Mouse (Mus musculus) testis, adult 2 months (tissue): ENCODE data around the gene 4930447C04Rik. TPM values are rescaled to one million over a fixed set of nuclear protein-coding genes. Genes with fewer than 3 reads are reported as not detected.
A peak's percentile ranks its signal among the peaks of the same experiment; 100 is the strongest.

ENCODE experiments used
- H3K27ac ChIP-seq: fragments of 200-500 bp; 2 replicates; pipeline ENCODE4 v1.5.1; 2012; ENCODE audit warnings: low read depth, low read length; ENCODE audit not compliant: control insufficient read depth, insufficient read depth
- H3K27me3 ChIP-seq: fragments of 200-500 bp; 2 replicates; pipeline ENCODE4 v1.6.1; 2012; ENCODE audit warnings: mild to moderate bottlenecking, low read length, moderate library complexity; ENCODE audit not compliant: control insufficient read depth, insufficient read depth
- H3K36me3 ChIP-seq: fragments of 200-500 bp; 2 replicates; pipeline ENCODE4 v1.6.1; 2012; ENCODE audit warnings: mild to moderate bottlenecking, low read length; ENCODE audit not compliant: control insufficient read depth, insufficient read depth
- H3K4me1 ChIP-seq: fragments of 200-500 bp; 2 replicates; pipeline ENCODE4 v1.6.1; 2012; ENCODE audit warnings: low read length; ENCODE audit not compliant: control insufficient read depth, insufficient read depth
- H3K4me3 ChIP-seq: fragments of 200-500 bp; 2 replicates; pipeline ENCODE4 v1.5.1; 2012; ENCODE audit warnings: low read depth, mild to moderate bottlenecking, low read length, moderate library complexity, mixed read lengths; ENCODE audit not compliant: control insufficient read depth
- CTCF ChIP-seq: fragments of 200-500 bp; IDR thresholded peaks from 2 replicates; pipeline ENCODE4 v1.5.1; 2012; ENCODE audit warnings: low read depth, mild to moderate bottlenecking, inconsistent platforms, low read length, moderate library complexity; ENCODE audit not compliant: control insufficient read depth, insufficient read depth, insufficient replicate concordance
- POLR2A ChIP-seq: fragments of 200-500 bp; IDR thresholded peaks from 2 replicates; pipeline ENCODE4 v1.6.1; 2012; ENCODE audit warnings: low read depth, mild to moderate bottlenecking, inconsistent platforms, low read length, moderate library complexity; ENCODE audit not compliant: control insufficient read depth
- polyA plus RNA-seq: library from polyadenylated mRNA; depleted of rRNA; stranded (reverse); fragments of >200 nt; gene quantifications from 2 replicates; pipeline ENCODE4 v1.2.3, GENCODE M21; 2012

4930447C04Rik gene
- polyA plus RNA-seq, 1 experiment = 5.3 TPM

DNA sequence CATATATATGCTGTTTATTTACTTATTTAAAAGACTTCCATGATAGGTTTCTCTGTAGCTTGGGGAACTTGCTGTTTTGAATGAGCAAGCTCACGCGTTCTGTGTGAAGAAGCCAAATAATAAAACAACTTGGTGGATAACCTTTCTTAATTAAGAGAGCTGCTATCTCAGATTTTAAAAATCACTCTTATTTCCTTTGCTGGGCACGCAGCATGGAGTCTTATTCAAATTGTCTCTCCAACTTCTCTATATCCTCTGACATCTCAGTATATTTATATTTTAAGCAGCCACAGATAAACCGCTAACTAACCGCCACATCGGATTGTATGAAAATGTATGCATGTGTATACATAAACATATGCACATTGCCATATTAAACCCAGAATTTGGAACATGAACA is 1.6 kb upstream of the 4930447C04Rik start:
- Histone ChIP-seq H3K27ac (no peak overlapping the region), H3K27me3 (peaks cover 22% of the 10 kb centered on the region), H3K4me3 (no peak overlapping the region), H3K4me1 (peaks cover 5% of the 10 kb centered on the region; the same call in 1 of the 2 replicates), H3K36me3 (no peaks in the 10 kb centered on the region)
- TF ChIP-seq POLR2A (no peak), CTCF (no peak)

DNA sequence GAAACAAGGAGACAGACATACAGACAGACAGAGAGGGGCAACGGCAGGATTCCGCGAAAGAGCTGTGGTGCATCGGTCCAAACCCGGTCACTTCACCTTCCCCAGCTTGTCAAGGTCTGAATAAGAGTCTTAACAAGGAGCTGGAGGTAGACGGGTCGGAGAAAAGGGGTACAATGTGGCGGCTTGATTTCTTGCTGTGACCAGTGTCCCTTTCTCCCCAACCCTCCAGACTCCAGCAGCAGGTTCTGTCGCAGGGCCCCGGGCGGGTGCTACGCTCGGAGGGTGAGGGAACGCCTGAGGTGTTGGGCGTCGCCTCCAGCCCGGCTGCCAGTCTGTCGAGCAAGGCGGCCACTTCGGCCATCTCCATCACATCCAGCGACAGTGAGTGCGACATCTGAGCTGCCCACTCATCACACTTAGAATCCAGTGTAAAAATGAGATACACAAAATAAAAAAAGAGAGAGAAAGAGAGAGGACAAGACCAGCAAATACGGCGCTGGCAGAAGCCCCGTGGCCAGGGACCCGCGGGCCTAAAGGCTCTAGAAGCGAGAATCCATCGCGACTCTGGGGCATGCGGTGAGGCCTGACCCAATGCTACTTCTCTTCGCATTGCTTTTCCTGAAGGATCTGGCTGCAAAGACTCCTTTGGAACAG is 951 bp upstream of the 4930447C04Rik start:
- H3K27me3 ChIP-seq = peaks cover 23% of the 10 kb centered on the region
- H3K27ac ChIP-seq = no peak overlapping the region
- no peak for TF ChIP-seq POLR2A
- TF ChIP-seq CTCF = no peak
- no peak overlapping the region for H3K4me3 ChIP-seq
- no peaks in the 10 kb centered on the region for H3K36me3 ChIP-seq
- peaks cover 5% of the 10 kb centered on the region; the same call in 1 of the 2 replicates for H3K4me1 ChIP-seq

- Histone ChIP-seq H3K4me3 (no peak overlapping the region), H3K27me3 (peaks cover 23% of the 10 kb centered on the region), H3K27ac (no peak overlapping the region), H3K4me1 (peaks cover 5% of the 10 kb centered on the region; the same call in 1 of the 2 replicates), H3K36me3 (no peaks in the 10 kb centered on the region)
- TF ChIP-seq POLR2A (no peak), CTCF (no peak)
These were observed 336 bp upstream of the 4930447C04Rik start for GRCm38 (mm10) chr12:72940822-72941397.

GRCm38 (mm10) chr12:72939616-72940015 is 958 bp downstream of the 4930447C04Rik start, which contains the start of gene Six6:
Gene Six6 (plus strand): TSS chr12:72939892.
- no peaks in the 10 kb centered on the region for H3K36me3 ChIP-seq
- peaks cover 21% of the 10 kb centered on the region for H3K27me3 ChIP-seq
- no peak for TF ChIP-seq CTCF
- no peak for TF ChIP-seq POLR2A
- peaks cover 3% of the 10 kb centered on the region; the same call in 1 of the 2 replicates for H3K4me1 ChIP-seq
- peak within 1 kb of the TSS; percentile 29 for H3K4me3 ChIP-seq
- H3K27ac ChIP-seq = no peak within 1 kb of the TSS

GRCm38 (mm10) chr12:72938600-72939490 is 1.7 kb downstream of the 4930447C04Rik start:
- peaks cover 21% of the 10 kb centered on the region for H3K27me3 ChIP-seq
- H3K4me1 ChIP-seq = peaks cover 3% of the 10 kb centered on the region; the same call in 1 of the 2 replicates
- no peaks in the 10 kb centered on the region for H3K36me3 ChIP-seq
- H3K27ac ChIP-seq = no peak overlapping the region
- no peak overlapping the region for H3K4me3 ChIP-seq
- TF ChIP-seq CTCF (no peak), POLR2A (no peak)

DNA sequence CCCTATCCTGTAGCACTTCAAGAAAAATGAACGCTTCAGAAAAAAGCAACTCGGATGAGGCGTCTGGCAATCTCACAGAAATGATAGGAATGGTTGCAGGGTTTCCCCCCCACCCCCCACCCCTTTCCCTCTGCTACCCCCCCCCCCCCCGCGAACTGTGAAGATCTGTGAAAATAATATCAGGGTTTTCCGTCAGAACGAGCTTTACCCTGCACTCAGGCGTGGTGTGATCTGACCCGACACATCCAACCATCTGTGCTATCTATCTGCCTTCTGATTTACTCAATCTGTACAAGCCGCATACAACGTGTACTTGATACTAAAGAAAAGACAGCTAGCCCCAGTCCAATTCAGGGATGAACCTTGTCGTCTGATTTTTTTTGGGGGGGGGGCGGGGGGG is 2.4 kb downstream of the 4930447C04Rik start:
- no peak overlapping the region for H3K4me3 ChIP-seq
- H3K27me3 ChIP-seq = peaks cover 21% of the 10 kb centered on the region
- TF ChIP-seq CTCF (no peak), POLR2A (no peak)
- no peak overlapping the region for H3K27ac ChIP-seq
- H3K4me1 ChIP-seq = peaks cover 3% of the 10 kb centered on the region; the same call in 1 of the 2 replicates
- no peaks in the 10 kb centered on the region for H3K36me3 ChIP-seq
